Mouse (Mus musculus): Measurements from ENCODE around the gene Tcea3. TPM values are rescaled to one million over a fixed set of nuclear protein-coding genes. Genes with fewer than 3 reads are reported as not detected.

Tcea3 gene
- polyA plus RNA-seq (2017; shearing (Covaris generic)), result under 1 TPM; 0.23 to 0.93 TPM

GRCm38 (mm10) chr4:136247729-136248463 lies at the start of gene Tcea3:
Gene Tcea3, plus strand, starts transcription at chr4:136247729.

DNA sequence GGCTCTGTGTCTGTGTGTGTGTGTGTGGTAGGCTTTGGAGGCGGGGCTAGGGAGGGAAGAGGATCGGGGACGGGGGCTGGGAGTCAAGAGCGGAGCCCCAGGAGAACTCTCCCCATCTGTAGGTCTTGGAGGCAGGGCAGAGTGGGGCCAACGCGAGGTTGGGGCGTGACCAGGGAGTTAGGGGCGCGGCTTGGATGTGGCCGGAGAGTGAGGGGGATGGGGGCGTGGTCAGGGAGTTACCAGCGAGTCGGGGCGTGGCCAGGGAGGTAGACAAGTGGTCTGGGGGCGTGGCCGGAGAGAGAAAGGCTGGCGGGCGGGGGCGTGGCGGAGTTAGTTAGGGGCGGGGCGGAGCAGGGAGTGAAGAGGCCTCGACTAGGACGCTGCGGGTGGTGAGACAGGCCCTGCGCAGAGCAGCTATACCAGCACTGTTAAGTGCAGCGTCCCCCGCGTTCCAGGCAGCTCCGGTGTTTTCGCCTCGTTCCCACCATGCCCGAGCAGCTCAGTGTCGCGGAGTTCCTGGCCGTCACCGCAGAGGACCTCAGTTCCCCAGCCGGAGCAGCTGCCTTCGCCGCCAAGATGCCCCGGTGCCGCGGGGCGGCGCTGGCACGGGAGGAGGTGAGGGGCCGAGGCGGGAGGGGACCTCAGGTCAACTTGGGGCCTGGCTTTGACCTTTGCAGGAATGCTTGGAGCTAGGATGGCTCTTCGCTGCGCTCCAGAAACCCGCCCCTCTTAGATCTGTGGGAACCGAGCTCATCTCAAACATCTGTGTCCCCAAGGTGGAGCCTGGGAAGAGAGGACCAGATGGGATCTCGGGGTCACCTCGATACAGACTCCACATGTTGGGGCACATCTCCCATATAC lies 41.3 kb upstream of the Tcea3 start, which contains the start of gene Asap3:
Gene Asap3 (plus strand): TSS at position 333 of the 861 bp plus-strand sequence.

DNA sequence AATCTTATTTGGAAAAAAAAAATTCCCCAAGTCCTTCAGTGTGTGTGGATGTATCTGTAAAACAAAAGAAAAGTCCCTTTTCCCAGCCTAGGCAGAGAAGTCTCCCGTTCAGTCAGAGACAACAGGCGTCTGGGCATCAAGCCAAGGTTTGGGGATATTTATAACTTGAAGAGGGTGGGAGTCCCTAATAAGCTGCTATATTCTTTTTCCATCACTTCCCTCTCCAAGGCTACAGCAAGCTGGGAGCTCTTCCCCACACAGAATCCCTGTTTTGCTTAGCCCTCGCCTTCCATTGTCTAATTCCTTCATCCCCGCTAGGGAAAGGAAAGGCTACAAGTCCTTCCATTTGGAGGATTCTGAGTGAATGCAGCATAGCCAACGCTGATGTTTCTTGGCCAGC lies 36.9 kb downstream of the Tcea3 start, which contains the start of gene Zfp46:
Gene Zfp46 (plus strand): TSS at position 229 of the 400 bp plus-strand sequence.

GRCm38 (mm10) chr4:136310229-136311041 lies 62.9 kb downstream of the Tcea3 start, which contains the start of gene Hnrnpr:
Gene Hnrnpr, plus strand, starts transcription at chr4:136310942.

Other genes starting within 250 kb of the Tcea3 start
- gene Eloa, start 226.0 kb upstream of the Tcea3 start, polyA plus RNA-seq (2017; shearing (Covaris generic)), result 10 to 100 TPM; 40.6 to 84.9 TPM
- gene Rpl11, start 194.3 kb upstream of the Tcea3 start, polyA plus RNA-seq (2017; shearing (Covaris generic)), result 100 to 1,000 TPM; 331 to 438 TPM
- 100 to 1,000 TPM; 162 to 182 TPM for gene Id3, start 104.2 kb upstream of the Tcea3 start, polyA plus RNA-seq (2017; shearing (Covaris generic))
- gene E2f2, start 75.3 kb upstream of the Tcea3 start, polyA plus RNA-seq (2017; shearing (Covaris generic)), result 10 to 100 TPM; 28.7 to 33.6 TPM
- under 1 TPM; 0.11 to 0.19 TPM for gene Asap3, start 41.4 kb upstream of the Tcea3 start, polyA plus RNA-seq (2017; shearing (Covaris generic))
- 10 to 100 TPM in 1 of 2 experiments, 1 to 10 TPM in 1; 9.0 to 12.4 TPM for gene Zfp46, start 37.0 kb downstream of the Tcea3 start, polyA plus RNA-seq (2017; shearing (Covaris generic))
- 100 to 1,000 TPM in 1 of 2 experiments, 10 to 100 TPM in 1; 96.1 to 142 TPM for gene Hnrnpr, start 63.2 kb downstream of the Tcea3 start, polyA plus RNA-seq (2017; shearing (Covaris generic))
- gene Htr1d, start 175.8 kb downstream of the Tcea3 start, polyA plus RNA-seq (2017; shearing (Covaris generic)), result under 1 TPM in 1 of 2 experiments, not detected in 1; 0.10 TPM
- gene 6030445D17Rik, start 214.5 kb downstream of the Tcea3 start, polyA plus RNA-seq (2017; shearing (Covaris generic)), result under 1 TPM; 0.16 to 0.29 TPM
- 10 to 100 TPM in 1 of 2 experiments, 1 to 10 TPM in 1; 5.9 to 11.8 TPM for gene Luzp1, start 222.0 kb downstream of the Tcea3 start, polyA plus RNA-seq (2017; shearing (Covaris generic))